Mouse (Mus musculus): ENCODE data around the gene Chp2. TPM values are rescaled to one million over a fixed set of nuclear protein-coding genes. Genes with fewer than 3 reads are reported as not detected.

Chp2 gene
- polyA plus RNA-seq, 1 experiment from 2014 or later: 0.20 TPM

DNA sequence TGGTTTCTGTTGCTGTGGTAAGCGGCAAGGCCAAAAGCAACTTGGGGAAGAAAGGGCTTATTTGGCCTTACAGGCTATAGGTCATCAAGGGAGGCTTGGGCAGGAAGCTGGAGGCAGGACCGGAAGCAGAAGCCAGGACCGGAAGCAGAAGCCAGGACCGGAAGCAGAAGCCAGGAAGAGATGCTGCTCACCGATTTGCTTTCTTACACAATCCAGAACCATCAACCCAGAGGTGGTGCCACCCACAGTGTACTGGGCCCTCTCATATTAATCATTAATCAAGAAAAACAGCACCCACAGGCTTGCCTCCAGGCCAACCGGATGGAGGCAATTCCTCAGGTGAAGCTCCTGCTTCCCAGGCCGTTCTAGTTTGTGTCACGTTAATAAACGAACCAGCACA, 22.5 kb upstream of the Chp2 start:
- Histone ChIP-seq H3K4me1 (ENCODE audit: control insufficient read depth, insufficient read depth, low read length) (no peaks in the 10 kb centered on the region), H3K9me3 (ENCODE audit: control insufficient read depth, low read length) (peaks cover 2% of the 10 kb centered on the region; the same call in 1 of the 2 replicates), H3K4me2 (no peak overlapping the region), H3K36me3 (ENCODE audit: control insufficient read depth, insufficient read depth, low read length) (no peaks in the 10 kb centered on the region), H3K9ac (ENCODE audit: low read length) (no peak overlapping the region), H3K27ac (ENCODE audit: low read depth, low read length) (no peak overlapping the region), H3K27me3 (ENCODE audit: control insufficient read depth, insufficient read depth, low read length) (no peaks in the 10 kb centered on the region), H3K4me3 (ENCODE audit: low read depth, low read length) (no peak overlapping the region)
- ATAC-seq (ENCODE audit: low FRiP score) (no peak), DNase-seq (ENCODE audit: low spot score, missing footprints) (no peak)
- 86% methylated on average over 9 of the region's 9 CpGs for WGBS

DNA sequence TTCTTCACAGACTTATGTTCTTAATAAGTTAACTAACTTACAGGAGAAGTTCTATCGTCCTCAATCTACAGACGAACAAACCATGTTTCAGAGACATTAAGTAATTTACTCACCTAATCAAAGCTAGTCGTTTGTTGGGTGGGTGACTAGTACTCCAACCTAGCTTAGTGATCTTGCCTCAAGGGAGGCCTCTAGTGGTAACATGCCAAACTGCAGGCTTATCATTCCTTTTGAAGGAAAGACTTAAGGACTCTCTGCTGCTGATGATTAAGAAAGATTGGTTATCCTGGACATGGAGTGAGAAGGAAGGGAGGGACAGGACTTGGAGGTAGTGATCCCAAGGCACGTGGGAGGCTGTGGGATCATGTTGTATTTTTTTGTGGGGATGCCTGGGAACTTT, 22.0 kb upstream of the Chp2 start:
- DNase-seq (ENCODE audit: low spot score, missing footprints) (peak; percentile 90), ATAC-seq (ENCODE audit: low FRiP score) (no peak)
- Histone ChIP-seq H3K4me2 (no peak overlapping the region), H3K9me3 (ENCODE audit: control insufficient read depth, low read length) (peaks cover 2% of the 10 kb centered on the region; the same call in 1 of the 2 replicates), H3K27ac (ENCODE audit: low read depth, low read length) (no peak overlapping the region), H3K9ac (ENCODE audit: low read length) (no peak overlapping the region), H3K36me3 (ENCODE audit: control insufficient read depth, insufficient read depth, low read length) (no peaks in the 10 kb centered on the region), H3K4me3 (ENCODE audit: low read depth, low read length) (no peak overlapping the region), H3K4me1 (ENCODE audit: control insufficient read depth, insufficient read depth, low read length) (no peaks in the 10 kb centered on the region), H3K27me3 (ENCODE audit: control insufficient read depth, insufficient read depth, low read length) (no peaks in the 10 kb centered on the region)
- WGBS: 38% methylated on average over 4 of the region's 4 CpGs

DNA sequence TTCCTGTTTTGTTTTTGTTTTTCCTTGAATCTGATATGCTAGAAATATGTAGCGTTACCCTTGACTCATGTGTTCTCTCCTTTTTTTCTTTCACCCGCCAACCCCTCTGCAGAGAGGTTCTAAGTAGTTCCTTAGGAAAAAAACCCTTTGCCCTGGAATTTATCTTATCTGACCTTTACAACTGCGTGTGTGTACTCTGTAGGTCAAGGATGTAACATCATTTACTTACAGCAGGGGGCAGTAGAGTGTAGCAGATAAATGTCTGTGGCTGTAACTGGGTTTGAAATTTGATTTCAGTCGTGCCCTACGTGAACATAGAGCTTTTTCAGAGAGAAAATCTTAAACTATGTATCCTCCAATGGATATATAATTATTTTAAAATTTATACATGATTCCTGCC, 20.0 kb upstream of the Chp2 start:
- Histone ChIP-seq H3K4me3 (ENCODE audit: low read depth, low read length) (no peak overlapping the region), H3K4me2 (no peak overlapping the region), H3K4me1 (ENCODE audit: control insufficient read depth, insufficient read depth, low read length) (no peaks in the 10 kb centered on the region), H3K9ac (ENCODE audit: low read length) (no peak overlapping the region), H3K9me3 (ENCODE audit: control insufficient read depth, low read length) (no peaks in the 10 kb centered on the region), H3K27ac (ENCODE audit: low read depth, low read length) (no peak overlapping the region), H3K36me3 (ENCODE audit: control insufficient read depth, insufficient read depth, low read length) (no peaks in the 10 kb centered on the region), H3K27me3 (ENCODE audit: control insufficient read depth, insufficient read depth, low read length) (no peaks in the 10 kb centered on the region)
- WGBS: 35% methylated on average over 5 of the region's 5 CpGs
- DNase-seq (ENCODE audit: low spot score, missing footprints): peak; percentile 90
- no peak for ATAC-seq (ENCODE audit: low FRiP score)

DNA sequence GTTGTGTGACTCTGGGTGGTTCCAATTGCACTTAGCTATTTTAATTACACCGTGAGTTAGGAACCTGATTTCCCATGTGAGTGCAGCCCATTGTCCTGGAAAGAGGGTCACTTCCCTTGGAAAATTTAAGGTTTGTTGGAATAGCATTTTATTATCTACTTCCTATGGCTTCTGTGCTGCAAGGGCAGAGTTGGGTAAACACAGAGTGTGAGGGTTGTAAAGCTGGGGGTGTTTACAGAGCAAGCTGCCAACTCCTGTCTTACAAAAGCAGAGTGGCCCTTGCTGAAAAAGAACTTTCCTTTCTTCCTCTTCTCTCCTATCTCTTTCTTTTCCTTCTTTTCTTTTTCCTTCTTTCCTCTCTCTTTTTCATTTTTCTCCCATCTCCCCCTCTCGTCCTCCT, 15.4 kb upstream of the Chp2 start:
- Histone ChIP-seq H3K36me3 (ENCODE audit: control insufficient read depth, insufficient read depth, low read length) (no peaks in the 10 kb centered on the region), H3K9ac (ENCODE audit: low read length) (no peak overlapping the region), H3K9me3 (ENCODE audit: control insufficient read depth, low read length) (no peaks in the 10 kb centered on the region), H3K4me3 (ENCODE audit: low read depth, low read length) (no peak overlapping the region), H3K27me3 (ENCODE audit: control insufficient read depth, insufficient read depth, low read length) (no peaks in the 10 kb centered on the region), H3K4me2 (no peak overlapping the region), H3K27ac (ENCODE audit: low read depth, low read length) (no peak overlapping the region), H3K4me1 (ENCODE audit: control insufficient read depth, insufficient read depth, low read length) (no peaks in the 10 kb centered on the region)
- WGBS: 58% methylated on average over 2 of the region's 2 CpGs
- ATAC-seq (ENCODE audit: low FRiP score): no peak
- no peak for DNase-seq (ENCODE audit: low spot score, missing footprints)

DNA sequence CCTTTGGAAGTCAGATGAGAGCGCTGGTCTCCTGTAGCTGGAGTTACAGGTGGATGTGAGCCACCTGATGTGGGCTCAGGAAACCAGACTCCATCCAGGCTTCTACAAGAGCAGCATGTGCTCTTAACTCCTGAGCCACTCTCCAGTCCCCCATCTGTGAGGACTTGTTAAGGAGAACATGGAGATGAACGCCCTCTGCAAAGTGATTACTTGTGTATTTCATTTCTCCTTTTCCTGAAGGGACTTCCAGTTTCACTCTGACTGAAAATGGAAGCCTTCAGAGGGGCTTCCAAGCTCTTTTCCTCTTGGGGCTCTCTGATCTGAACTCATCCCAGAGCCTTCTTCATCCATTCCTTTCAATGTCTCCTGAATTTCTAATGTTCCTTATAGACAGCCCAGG, 13.2 kb upstream of the Chp2 start:
- no peak for DNase-seq (ENCODE audit: low spot score, missing footprints)
- H3K4me1 ChIP-seq (ENCODE audit: control insufficient read depth, insufficient read depth, low read length): no peaks in the 10 kb centered on the region
- H3K9ac ChIP-seq (ENCODE audit: low read length): no peak overlapping the region
- 86% methylated on average over 2 of the region's 2 CpGs for WGBS
- no peak overlapping the region for H3K4me2 ChIP-seq
- no peaks in the 10 kb centered on the region for H3K27me3 ChIP-seq (ENCODE audit: control insufficient read depth, insufficient read depth, low read length)
- ATAC-seq (ENCODE audit: low FRiP score): no peak
- no peaks in the 10 kb centered on the region for H3K36me3 ChIP-seq (ENCODE audit: control insufficient read depth, insufficient read depth, low read length)
- H3K27ac ChIP-seq (ENCODE audit: low read depth, low read length): no peak overlapping the region
- H3K9me3 ChIP-seq (ENCODE audit: control insufficient read depth, low read length): no peaks in the 10 kb centered on the region
- no peak overlapping the region for H3K4me3 ChIP-seq (ENCODE audit: low read depth, low read length)

DNA sequence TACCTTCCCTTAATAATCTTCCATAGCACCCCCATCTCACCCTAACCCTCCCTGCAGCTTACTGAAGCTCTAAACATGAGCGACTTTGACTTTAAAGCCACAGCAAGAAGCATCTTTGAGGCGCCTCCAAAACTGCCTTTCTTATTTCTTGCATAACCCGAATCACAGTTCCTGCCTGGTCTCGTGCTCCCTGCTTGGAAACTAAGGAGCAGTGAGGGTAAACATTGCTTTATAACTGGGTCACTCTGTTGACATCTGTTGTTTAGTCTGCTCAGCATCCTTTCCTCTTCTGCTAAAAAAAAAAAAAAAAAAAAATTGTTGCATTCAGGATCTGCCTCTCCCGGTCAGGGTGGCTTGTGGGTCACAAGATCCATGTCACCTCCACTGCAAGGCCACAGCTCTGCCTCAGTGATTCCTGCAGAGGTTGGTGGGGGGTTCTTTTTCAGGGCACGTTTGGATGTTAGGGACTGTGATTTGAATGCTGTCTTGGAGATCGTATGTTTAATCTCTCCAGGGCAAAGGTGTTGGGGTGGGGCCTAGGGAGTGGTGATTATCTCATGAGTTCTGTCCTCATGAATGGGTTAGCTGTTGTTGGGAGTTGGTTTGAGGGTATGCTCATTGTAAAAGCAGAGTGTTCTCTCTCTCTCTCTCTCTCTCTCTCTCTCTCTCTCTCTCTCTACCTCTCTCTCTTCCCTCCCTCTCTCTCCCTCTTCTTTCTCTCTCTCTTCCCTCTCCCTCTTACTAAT, 10.8 kb upstream of the Chp2 start:
- Histone ChIP-seq H3K9ac (ENCODE audit: low read length) (no peak overlapping the region), H3K4me1 (ENCODE audit: control insufficient read depth, insufficient read depth, low read length) (no peaks in the 10 kb centered on the region), H3K9me3 (ENCODE audit: control insufficient read depth, low read length) (no peaks in the 10 kb centered on the region), H3K27ac (ENCODE audit: low read depth, low read length) (no peak overlapping the region), H3K4me2 (no peak overlapping the region), H3K27me3 (ENCODE audit: control insufficient read depth, insufficient read depth, low read length) (no peaks in the 10 kb centered on the region), H3K4me3 (ENCODE audit: low read depth, low read length) (no peak overlapping the region), H3K36me3 (ENCODE audit: control insufficient read depth, insufficient read depth, low read length) (no peaks in the 10 kb centered on the region)
- ATAC-seq (ENCODE audit: low FRiP score) (no peak), DNase-seq (ENCODE audit: low spot score, missing footprints) (no peak)
- 61% methylated on average over 7 of the region's 7 CpGs for WGBS

DNA sequence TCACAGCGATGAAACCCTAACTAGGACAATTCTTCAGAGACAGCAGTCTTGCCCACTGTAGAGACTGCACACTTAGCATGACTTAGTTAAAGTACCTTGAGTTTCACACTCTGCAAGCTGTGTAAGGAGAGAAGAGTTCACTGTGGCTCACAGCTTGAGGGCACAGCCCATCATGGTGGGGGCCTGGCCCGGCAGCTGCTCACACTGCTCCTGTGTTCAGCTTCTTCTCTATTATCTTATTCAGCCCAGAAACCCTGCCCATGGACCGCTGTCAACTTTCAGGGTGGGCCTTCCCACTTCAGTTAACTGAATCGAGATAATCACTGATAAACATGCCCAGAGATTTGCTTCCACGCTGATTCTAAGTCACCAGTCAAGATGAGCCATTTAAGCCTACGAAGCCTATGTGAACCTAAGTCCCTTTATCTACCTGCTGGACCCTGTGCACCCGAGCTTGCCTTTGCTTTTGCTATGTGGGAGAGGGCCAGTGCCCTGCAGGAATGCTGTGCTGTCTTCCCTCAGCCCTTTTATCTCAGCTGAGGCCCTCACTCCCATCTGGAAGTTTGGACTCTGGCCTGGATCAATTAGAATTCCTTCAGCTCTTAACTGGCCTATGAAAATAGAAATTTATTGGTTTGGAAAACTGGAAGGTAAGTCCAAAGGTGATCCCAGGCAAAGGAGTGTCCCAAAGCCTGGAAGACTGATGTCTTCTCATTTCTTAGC, 6.9 kb downstream of the Chp2 start:
- no peaks in the 10 kb centered on the region for H3K27me3 ChIP-seq (ENCODE audit: control insufficient read depth, insufficient read depth, low read length)
- 77% methylated on average over 7 of the region's 7 CpGs for WGBS
- ATAC-seq (ENCODE audit: low FRiP score): no peak
- H3K4me2 ChIP-seq: no peak overlapping the region
- H3K36me3 ChIP-seq (ENCODE audit: control insufficient read depth, insufficient read depth, low read length): no peaks in the 10 kb centered on the region
- H3K4me3 ChIP-seq (ENCODE audit: low read depth, low read length): no peak overlapping the region
- H3K9ac ChIP-seq (ENCODE audit: low read length): no peak overlapping the region
- no peak for DNase-seq (ENCODE audit: low spot score, missing footprints)
- no peak overlapping the region for H3K27ac ChIP-seq (ENCODE audit: low read depth, low read length)
- H3K9me3 ChIP-seq (ENCODE audit: control insufficient read depth, low read length): no peaks in the 10 kb centered on the region
- no peaks in the 10 kb centered on the region for H3K4me1 ChIP-seq (ENCODE audit: control insufficient read depth, insufficient read depth, low read length)

DNA sequence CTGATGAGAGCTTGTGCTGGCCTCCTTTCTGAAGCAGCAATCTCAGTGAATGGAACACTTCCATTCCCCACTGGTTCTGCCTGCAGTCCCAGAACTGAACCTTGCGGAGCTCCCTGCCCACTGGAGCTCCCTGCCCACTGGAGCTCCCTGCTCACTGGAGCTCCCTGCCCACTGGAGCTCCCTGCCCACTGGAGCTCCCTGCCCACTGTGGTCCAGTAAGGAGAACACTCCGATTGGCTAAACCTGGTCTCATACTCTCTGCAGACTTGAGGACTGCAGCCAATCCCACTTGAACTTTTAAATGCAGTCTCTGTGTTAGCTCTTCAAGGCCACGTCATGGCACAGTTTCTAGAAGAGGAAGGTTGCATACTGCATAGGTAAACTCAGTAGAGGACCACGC, 7.4 kb downstream of the Chp2 start:
- Histone ChIP-seq H3K36me3 (ENCODE audit: control insufficient read depth, insufficient read depth, low read length) (no peaks in the 10 kb centered on the region), H3K9ac (ENCODE audit: low read length) (no peak overlapping the region), H3K27ac (ENCODE audit: low read depth, low read length) (no peak overlapping the region), H3K9me3 (ENCODE audit: control insufficient read depth, low read length) (no peaks in the 10 kb centered on the region), H3K4me3 (ENCODE audit: low read depth, low read length) (no peak overlapping the region), H3K4me1 (ENCODE audit: control insufficient read depth, insufficient read depth, low read length) (no peaks in the 10 kb centered on the region), H3K27me3 (ENCODE audit: control insufficient read depth, insufficient read depth, low read length) (no peaks in the 10 kb centered on the region), H3K4me2 (no peak overlapping the region)
- ATAC-seq (ENCODE audit: low FRiP score): no peak
- DNase-seq (ENCODE audit: low spot score, missing footprints): no peak
- 88% methylated on average over 4 of the region's 4 CpGs for WGBS

DNA sequence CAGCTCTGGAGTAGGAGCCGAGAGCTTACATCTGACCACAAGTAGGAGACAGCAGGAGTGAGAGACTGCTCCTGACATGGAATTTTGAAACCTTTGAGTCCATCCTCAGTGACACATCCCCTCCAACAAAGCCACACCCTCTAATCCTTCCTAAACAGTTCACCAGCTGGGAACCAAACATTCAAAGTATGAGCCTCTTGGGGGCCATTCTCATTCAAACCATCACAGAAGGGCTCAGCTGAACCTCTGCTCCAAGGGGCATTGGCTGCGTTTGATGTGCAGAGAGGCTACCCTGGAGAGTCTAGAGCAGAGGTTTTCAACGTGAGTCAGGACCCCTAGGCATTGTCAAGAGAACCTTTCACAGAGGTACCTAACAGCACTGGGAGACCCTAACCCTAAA, 10.0 kb downstream of the Chp2 start:
- no peak for DNase-seq (ENCODE audit: low spot score, missing footprints)
- no peaks in the 10 kb centered on the region for H3K4me1 ChIP-seq (ENCODE audit: control insufficient read depth, insufficient read depth, low read length)
- WGBS: 53% methylated on average over 3 of the region's 3 CpGs
- no peaks in the 10 kb centered on the region for H3K9me3 ChIP-seq (ENCODE audit: control insufficient read depth, low read length)
- H3K36me3 ChIP-seq (ENCODE audit: control insufficient read depth, insufficient read depth, low read length): no peaks in the 10 kb centered on the region
- H3K4me2 ChIP-seq: no peak overlapping the region
- H3K9ac ChIP-seq (ENCODE audit: low read length): no peak overlapping the region
- no peak overlapping the region for H3K4me3 ChIP-seq (ENCODE audit: low read depth, low read length)
- no peak overlapping the region for H3K27ac ChIP-seq (ENCODE audit: low read depth, low read length)
- no peak for ATAC-seq (ENCODE audit: low FRiP score)
- H3K27me3 ChIP-seq (ENCODE audit: control insufficient read depth, insufficient read depth, low read length): no peaks in the 10 kb centered on the region
